Mouse (Mus musculus) heart, adult 2 months (tissue): ENCODE measurements at regions not wholly inside any gene's neighbourhood (a gene's known extent, or its start where the extent isn't known, plus 50 kb on each side); places are given as distances from the start of the nearest gene placed in this dataset.

Experiments
- DNase-seq, 2 experiments: peaks; one replicate each; pipeline ENCODE4 v3.0.0; 2021
- H3K27ac ChIP-seq: fragments of 200-600 bp; 2 replicates; pipeline ENCODE4 v1.8.1; 2022
- H3K27me3 ChIP-seq: fragments of 200-500 bp; 2 replicates; pipeline ENCODE4 v1.6.1; 2012; ENCODE audit warnings: mild to moderate bottlenecking, low read length, inconsistent platforms, mixed read lengths; ENCODE audit not compliant: control insufficient read depth, insufficient read depth
- H3K36me3 ChIP-seq: fragments of 200-500 bp; 2 replicates; pipeline ENCODE4 v1.6.1; 2012; ENCODE audit warnings: low read length, inconsistent platforms; ENCODE audit not compliant: control insufficient read depth, insufficient read depth
- H3K4me1 ChIP-seq: fragments of 200-500 bp; 2 replicates; pipeline ENCODE4 v1.6.1; 2011; ENCODE audit warnings: low read length; ENCODE audit not compliant: control insufficient read depth, insufficient read depth
- H3K4me3 ChIP-seq: fragments of 200-600 bp; 2 replicates; pipeline ENCODE4 v1.8.1; 2022
- H3K79me2 ChIP-seq: fragments of 200-500 bp; replicated peaks from 2 replicates; pipeline ENCODE4 v1.6.1; 2012; ENCODE audit warnings: mild to moderate bottlenecking, inconsistent platforms, low read length, moderate library complexity, mixed read lengths; ENCODE audit not compliant: control insufficient read depth, insufficient read depth
- H3K9ac ChIP-seq: fragments of 200-500 bp; 2 replicates; pipeline ENCODE4 v1.6.1; 2012; ENCODE audit warnings: low read depth, mild to moderate bottlenecking, control low read depth, inconsistent platforms, low read length, mixed read lengths
- CTCF ChIP-seq: fragments of 200-600 bp; IDR thresholded peaks from 2 replicates; pipeline ENCODE4 v1.8.1; 2022; ENCODE audit warnings: antibody characterized with exemption, mild to moderate bottlenecking, moderate library complexity
- EP300 ChIP-seq: fragments of 200-500 bp; IDR thresholded peaks from 2 replicates; pipeline ENCODE4 v1.6.1; 2011; ENCODE audit warnings: low read depth, low read length, control low read depth; ENCODE audit not compliant: insufficient read depth
- POLR2A ChIP-seq: fragments of 200-500 bp; IDR thresholded peaks from 2 replicates; pipeline ENCODE4 v1.6.1; 2011; ENCODE audit warnings: mild to moderate bottlenecking, low read depth, low read length, control low read depth; ENCODE audit not compliant: insufficient read depth
- WGBS: fragments of 180-500 bp; shearing (Covaris S2); methylation state at CpG from one replicate; pipeline ENCODE4 v1.1.7; 2018; 5-methylcytosine and 5-hydroxymethylcytosine counted together
- intact Hi-C: fragments of 180-260 bp; cut with DNase I; formaldehyde crosslinking; loops from one replicate; pipeline ENCODE4 v1.15.1; 2025

DNA sequence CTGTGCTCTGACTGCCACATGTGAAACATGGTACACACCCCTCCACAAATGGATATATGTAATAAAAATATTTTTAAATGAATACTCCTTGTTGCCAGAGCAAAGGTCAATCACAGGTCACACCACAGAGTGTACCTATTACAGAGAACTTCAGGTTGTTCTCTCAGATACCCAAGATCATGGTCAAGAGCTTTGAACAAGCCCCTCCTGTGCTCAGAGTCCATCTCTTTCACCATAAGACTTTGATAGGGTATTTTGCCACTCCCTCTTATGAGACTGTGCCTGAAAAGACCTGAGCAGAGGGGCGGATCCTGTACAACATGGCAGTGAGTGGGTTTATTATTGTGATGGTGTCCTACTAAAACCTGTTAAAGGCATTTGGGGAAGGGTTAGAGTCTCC lies 249.3 kb downstream of the Rnf152 start:
- H3K79me2 ChIP-seq = no peaks in the 10 kb centered on the region
- H3K9ac ChIP-seq = no peak overlapping the region
- no peak for DNase-seq
- TF ChIP-seq CTCF = no peak
- no peak for TF ChIP-seq EP300
- no peak for TF ChIP-seq POLR2A
- no peak overlapping the region; the same call in 1 of the 2 replicates for H3K27ac ChIP-seq
- H3K36me3 ChIP-seq = no peaks in the 10 kb centered on the region; the same call in 1 of the 2 replicates
- 100% methylated on average over 1 of the region's 1 CpGs for WGBS
- no peak overlapping the region for H3K4me3 ChIP-seq
- peaks cover 1% of the 10 kb centered on the region; the same call in 1 of the 2 replicates for H3K4me1 ChIP-seq
- H3K27me3 ChIP-seq = no peaks in the 10 kb centered on the region
- intact Hi-C loops = no loop called here

- no peak for DNase-seq
- H3K27me3 ChIP-seq = no peaks in the 10 kb centered on the region
- intact Hi-C loops = no loop called here
Measured at GRCm38 (mm10) chr1:105105211-105105610, 251.3 kb downstream of the Rnf152 start.

GRCm38 (mm10) chr1:105095091-105095490 lies 261.4 kb downstream of the Rnf152 start:
- TF ChIP-seq EP300 = no peak
- TF ChIP-seq POLR2A = no peak
- no peak for TF ChIP-seq CTCF
- no peaks in the 10 kb centered on the region for H3K27me3 ChIP-seq
- intact Hi-C loops = loop anchor here (10.0 kb wide), 1 partner anchor 160 kb away; no protein-coding TSS in a partner anchor

More at GRCm38 (mm10) chr1:105105211-105105610, 251.3 kb downstream of the Rnf152 start:
- H3K27ac ChIP-seq = no peak overlapping the region
- H3K9ac ChIP-seq = no peak overlapping the region
- H3K79me2 ChIP-seq = no peaks in the 10 kb centered on the region
- H3K4me3 ChIP-seq = no peak overlapping the region
- no peaks in the 10 kb centered on the region; the same call in 1 of the 2 replicates for H3K36me3 ChIP-seq
- no peaks in the 10 kb centered on the region for H3K4me1 ChIP-seq
- no peak for TF ChIP-seq POLR2A
- no peak for TF ChIP-seq CTCF
- no peak for TF ChIP-seq EP300

DNA sequence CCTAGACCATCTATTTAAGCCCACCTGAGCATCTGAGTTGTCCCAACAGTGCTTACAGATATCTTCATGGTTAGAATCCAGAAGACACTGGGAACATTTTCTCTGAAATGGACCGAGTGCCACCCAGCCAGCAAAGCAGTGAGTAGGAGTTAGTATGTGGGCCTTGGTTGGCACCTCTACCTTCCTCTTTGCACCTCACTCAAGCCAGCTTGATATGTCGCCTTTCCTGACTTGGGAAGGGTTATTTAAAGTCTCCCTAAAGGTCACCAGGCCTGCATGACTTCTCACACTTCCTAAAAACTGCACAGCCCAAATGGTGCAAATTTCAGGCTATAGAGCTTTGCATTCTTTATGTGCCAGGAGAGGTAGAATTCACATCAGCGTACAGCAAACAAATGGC lies 262.0 kb downstream of the Rnf152 start:
- TF ChIP-seq EP300 (no peak), POLR2A (no peak), CTCF (no peak)
- no peaks in the 10 kb centered on the region for H3K36me3 ChIP-seq
- intact Hi-C loops = loop anchor here (5.0 to 10.0 kb wide), 2 partner anchors 160 to 353 kb away; no protein-coding TSS in a partner anchor
- 79% methylated on average over 3 of the region's 3 CpGs for WGBS
- no peak for DNase-seq
- H3K4me1 ChIP-seq = 0 out of 2 replicates have a peak, but pooled peaks cover 1% of the 10 kb centered on the region
- H3K27ac ChIP-seq = no peak overlapping the region
- H3K79me2 ChIP-seq = no peaks in the 10 kb centered on the region
- H3K4me3 ChIP-seq = no peak overlapping the region
- H3K9ac ChIP-seq = no peak overlapping the region
- no peaks in the 10 kb centered on the region for H3K27me3 ChIP-seq

More at GRCm38 (mm10) chr1:105095091-105095490, 261.4 kb downstream of the Rnf152 start:
- Histone ChIP-seq H3K27ac (no peak overlapping the region), H3K9ac (no peak overlapping the region), H3K4me3 (no peak overlapping the region), H3K79me2 (no peaks in the 10 kb centered on the region), H3K4me1 (0 out of 2 replicates have a peak, but pooled peaks cover 1% of the 10 kb centered on the region), H3K36me3 (no peaks in the 10 kb centered on the region)
- WGBS = 75% methylated on average over 2 of the region's 2 CpGs
- no peak for DNase-seq

GRCm38 (mm10) chr1:105093875-105094274 lies 262.6 kb downstream of the Rnf152 start:
- H3K9ac ChIP-seq = no peak overlapping the region
- H3K4me1 ChIP-seq = 0 out of 2 replicates have a peak, but pooled peaks cover 1% of the 10 kb centered on the region
- no peaks in the 10 kb centered on the region for H3K36me3 ChIP-seq
- no peaks in the 10 kb centered on the region for H3K27me3 ChIP-seq
- no peak overlapping the region for H3K4me3 ChIP-seq
- H3K79me2 ChIP-seq = no peaks in the 10 kb centered on the region
- intact Hi-C loops = loop anchor here (2.0 to 10.0 kb wide), 4 partner anchors 161 to 537 kb away; no protein-coding TSS in a partner anchor
- DNase-seq = no peak
- no peak overlapping the region for H3K27ac ChIP-seq
- WGBS = 79% methylated on average over 3 of the region's 3 CpGs
- no peak for TF ChIP-seq POLR2A
- no peak for TF ChIP-seq EP300
- TF ChIP-seq CTCF = no peak

- intact Hi-C loops = loop anchor here (2.0 to 10.0 kb wide), 4 partner anchors 162 to 538 kb away; no protein-coding TSS in a partner anchor
- 80% methylated on average over 1 of the region's 1 CpGs for WGBS
- 0 out of 2 replicates have a peak, but pooled peaks cover 1% of the 10 kb centered on the region for H3K4me1 ChIP-seq
- TF ChIP-seq EP300 = no peak
- TF ChIP-seq POLR2A = no peak
- no peak for TF ChIP-seq CTCF
- no peaks in the 10 kb centered on the region for H3K79me2 ChIP-seq
- H3K27me3 ChIP-seq = no peaks in the 10 kb centered on the region
- H3K9ac ChIP-seq = no peak overlapping the region
- H3K36me3 ChIP-seq = no peaks in the 10 kb centered on the region
- no peak overlapping the region for H3K27ac ChIP-seq
- DNase-seq = no peak
- H3K4me3 ChIP-seq = no peak overlapping the region
Measured at GRCm38 (mm10) chr1:105093012-105093411, 263.5 kb downstream of the Rnf152 start.
